Mouse (Mus musculus) embryonic fibroblast, embryonic 13.5 days (primary cell): ENCODE results near the gene Gm43738.

ENCODE experiments used
- CTCF ChIP-seq: IDR thresholded peaks from 2 replicates; pipeline ENCODE4 v1.5.1; 2011; ENCODE audit warnings: mild to moderate bottlenecking, control low read depth, low read length, moderate library complexity, borderline replicate concordance; ENCODE audit not compliant: insufficient read depth
- POLR2A ChIP-seq: IDR thresholded peaks from 2 replicates; pipeline ENCODE4 v1.6.1; 2011; ENCODE audit warnings: low read depth, mild to moderate bottlenecking, control low read depth, low read length, moderate library complexity

GRCm38 (mm10) chr3:89093175-89093574 lies 7.7 kb downstream of the Gm43738 start, which contains the start of gene Rusc1:
- TF ChIP-seq CTCF = no peak
- TF ChIP-seq POLR2A = peak; percentile 92
